Mouse (Mus musculus): ENCODE data around the gene Nudt16l1.

DNA sequence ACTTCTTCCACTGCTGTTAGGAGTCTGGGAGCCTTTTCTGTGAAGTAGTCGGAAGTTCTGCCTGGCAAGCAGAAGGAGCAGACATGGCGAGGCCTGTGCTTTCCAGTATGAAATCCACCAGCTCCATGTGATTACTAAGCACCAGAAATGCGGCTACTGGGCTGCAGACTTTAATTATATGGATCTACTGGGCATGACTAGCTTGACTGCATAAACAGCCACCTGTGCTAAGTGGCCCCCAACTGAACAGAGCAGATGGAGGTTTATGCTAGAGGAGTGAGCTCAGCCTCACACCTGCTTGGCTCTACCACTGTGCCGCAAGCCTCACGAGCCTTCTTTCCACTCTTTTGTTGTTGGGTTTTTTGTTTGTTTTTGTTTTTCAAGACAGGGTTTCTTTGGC lies 36.0 kb downstream of the Nudt16l1 start:
- TF ChIP-seq CTCF (IDR thresholded peaks at IDR 0.05; ENCODE audit: extremely low read depth, insufficient read depth, insufficient read length, insufficient replicate concordance), result no peak
- TF ChIP-seq POLR2A (IDR thresholded peaks at IDR 0.05; ENCODE audit: low read depth, low read length), result no peak

All from spleen, adult 2 months (tissue).